Mouse (Mus musculus) liver, postnatal 0 days (tissue): Measurements from ENCODE around the gene Iqgap3.

Experiments
- CTCF ChIP-seq: sonication (generic); IDR thresholded peaks from 2 replicates; pipeline ENCODE4 v1.5.1; 2016; ENCODE audit warnings: antibody characterized with exemption, low read depth
- EP300 ChIP-seq: IDR thresholded peaks from 2 replicates; pipeline ENCODE4 v1.6.1; 2016; ENCODE audit warnings: antibody characterized with exemption, low read depth, mild to moderate bottlenecking

DNA sequence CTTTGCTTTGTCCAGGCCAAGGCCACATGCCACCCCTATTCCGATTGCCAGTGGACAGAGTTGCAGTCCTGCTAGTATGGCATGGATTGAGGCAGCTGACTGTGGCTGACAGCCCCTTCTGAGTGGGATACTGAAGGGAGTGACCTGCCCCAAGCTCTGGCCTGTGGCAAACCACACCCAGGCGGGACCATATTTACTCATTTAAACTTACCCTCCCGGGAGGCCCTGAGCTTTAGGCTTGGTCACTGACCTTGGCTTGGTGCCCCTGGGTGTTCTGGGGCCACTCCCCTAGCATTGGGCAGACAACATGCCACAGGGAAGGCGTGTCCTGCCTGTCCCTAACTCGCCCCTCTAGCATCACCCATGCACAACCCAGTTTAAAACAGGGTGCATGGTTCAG is 64.2 kb downstream of the Iqgap3 start:
- no peak for TF ChIP-seq CTCF
- no peak for TF ChIP-seq EP300
